8 mouse cellular contexts compared by ENCODE assay signal in genomic region chr6:114812322-114812721, GRCm38 (mm10).
A peak's percentile ranks its signal among the peaks of the same experiment; 100 is the strongest.
DNase-seq lines count a peak whose midpoint lies in the region; ATAC-seq and TF ChIP-seq lines count a peak whose summit lies in the region.
"Had no signal": no experiment of that assay in that cellular context is flagged by ENCODE, and none has a peak within 500 bp of the region (broad histone marks: within the 10 kb centered on the region; RNA-seq: fewer than 3 reads in every experiment).

No protein-coding gene starts in this region.

- TF ChIP-seq POLR2A in heart, adult 2 months (IDR thresholded peaks at IDR 0.05; ENCODE audit: insufficient read depth, low read depth, low read length), result no peak
- TF ChIP-seq POLR2A in limb, embryonic 14.5 days (IDR thresholded peaks at IDR 0.05; ENCODE audit: borderline replicate concordance, extremely low read depth, insufficient read depth, insufficient read length), result no peak

- H3K79me2 ChIP-seq in heart, adult 2 months (replicated peaks; ENCODE audit: control insufficient read depth, insufficient read depth, low read length), result no peaks in the 10 kb centered on the region

- intact Hi-C loops in heart, adult 2 months (cut with DNase I), result loop anchor here (5.0 kb wide), 1 partner anchor 90 kb away; no protein-coding TSS in a partner anchor

- no peak for TF ChIP-seq EP300 in heart, adult 2 months (IDR thresholded peaks at IDR 0.05; ENCODE audit: insufficient read depth, low read depth, low read length)
- TF ChIP-seq EP300 in liver, postnatal 0 days (IDR thresholded peaks at IDR 0.05; ENCODE audit: low read depth), result no peak

- no peak overlapping the region for H3K4me3 ChIP-seq in heart, adult 2 months
- H3K4me3 ChIP-seq in heart, embryonic 10.5 days, result no peak overlapping the region
- no peak overlapping the region for H3K4me3 ChIP-seq in limb, embryonic 14.5 days (replicated peaks; ENCODE audit: low read length)
- H3K4me3 ChIP-seq in liver, postnatal 0 days (ENCODE audit: low read depth, low read length), result no peak overlapping the region

- ATAC-seq in limb, embryonic 14.5 days (ENCODE audit: low FRiP score, low read depth), result no peak
- ATAC-seq in liver, postnatal 0 days, result no peak

- H3K36me3 ChIP-seq in heart, adult 2 months (ENCODE audit: control insufficient read depth, insufficient read depth, low read length), result no peaks in the 10 kb centered on the region
- no peaks in the 10 kb centered on the region for H3K36me3 ChIP-seq in heart, embryonic 10.5 days
- H3K36me3 ChIP-seq in limb, embryonic 14.5 days (ENCODE audit: control insufficient read depth, insufficient read depth, low read length), result no peaks in the 10 kb centered on the region
- no peaks in the 10 kb centered on the region for H3K36me3 ChIP-seq in liver, postnatal 0 days (replicated peaks; ENCODE audit: insufficient read depth, low read length)

- no peaks in the 10 kb centered on the region for H3K9me3 ChIP-seq in heart, embryonic 10.5 days
- H3K9me3 ChIP-seq in limb, embryonic 14.5 days (ENCODE audit: control insufficient read depth, low read length), result no peaks in the 10 kb centered on the region
- no peaks in the 10 kb centered on the region for H3K9me3 ChIP-seq in liver, postnatal 0 days (ENCODE audit: low read length)

- no peaks in the 10 kb centered on the region for H3K27me3 ChIP-seq in heart, adult 2 months (ENCODE audit: control insufficient read depth, insufficient read depth, low read length)
- H3K27me3 ChIP-seq in heart, embryonic 10.5 days (ENCODE audit: insufficient read depth, poor library complexity, severe bottlenecking), result 0 out of 2 replicates have a peak, but pooled peaks cover 9% of the 10 kb centered on the region
- H3K27me3 ChIP-seq in limb, embryonic 14.5 days (ENCODE audit: control insufficient read depth, insufficient read depth, low read length), result no peaks in the 10 kb centered on the region
- no peaks in the 10 kb centered on the region for H3K27me3 ChIP-seq in liver, postnatal 0 days (ENCODE audit: insufficient read depth, low read length)

- peak; percentile 45 to 66 for DNase-seq in heart, adult 2 months
- DNase-seq in heart, embryonic 10.5 days (ENCODE audit: low spot score), result no peak
- peak; percentile 68 for DNase-seq in adrenal gland, postnatal 14 days
- peak; percentile 83 for DNase-seq in gastrocnemius, adult 18-20 months (ENCODE audit: low spot score)
- DNase-seq in limb, embryonic 14.5 days (ENCODE audit: low spot score), result peak; percentile 77
- DNase-seq in yolk sac, embryonic 10.5 days (ENCODE audit: low spot score), result no peak
- DNase-seq in liver, postnatal 0 days, result no peak
- DNase-seq: kidney, postnatal 36 days had no signal

- peaks cover 4% of the 10 kb centered on the region for H3K4me1 ChIP-seq in heart, adult 2 months (ENCODE audit: control insufficient read depth, insufficient read depth, low read length)
- H3K4me1 ChIP-seq in heart, embryonic 10.5 days, result peaks cover 21% of the 10 kb centered on the region
- H3K4me1 ChIP-seq in limb, embryonic 14.5 days (ENCODE audit: control insufficient read depth, insufficient read depth, low read length), result peaks cover 28% of the 10 kb centered on the region
- H3K4me1 ChIP-seq in liver, postnatal 0 days (ENCODE audit: insufficient read depth), result no peaks in the 10 kb centered on the region

- 47% methylated on average over 5 of the region's 5 CpGs for WGBS in heart, adult 2 months
- 83% methylated on average over 5 of the region's 5 CpGs for WGBS in heart, embryonic 10.5 days
- 51% methylated on average over 5 of the region's 5 CpGs for WGBS in limb, embryonic 14.5 days
- 77% methylated on average over 5 of the region's 5 CpGs for WGBS in liver, postnatal 0 days (ENCODE audit: insufficient replicate concordance)

- no peak for TF ChIP-seq CTCF in heart, adult 2 months (IDR thresholded peaks at IDR 0.05)
- TF ChIP-seq CTCF in liver, postnatal 0 days (IDR thresholded peaks at IDR 0.05; ENCODE audit: low read depth), result no peak

- no peak overlapping the region for H3K4me2 ChIP-seq in limb, embryonic 14.5 days (replicated peaks; ENCODE audit: low read depth, low read length, severe bottlenecking)
- H3K4me2 ChIP-seq in liver, postnatal 0 days (ENCODE audit: low read depth, low read length), result no peak overlapping the region

- H3K9ac ChIP-seq in heart, adult 2 months (ENCODE audit: low read depth, low read length), result no peak overlapping the region
- H3K9ac ChIP-seq in limb, embryonic 14.5 days (ENCODE audit: low read depth, low read length, severe bottlenecking), result no peak overlapping the region
- H3K9ac ChIP-seq in liver, postnatal 0 days (replicated peaks), result no peak overlapping the region

- no peak overlapping the region for H3K27ac ChIP-seq in heart, adult 2 months
- no peak overlapping the region for H3K27ac ChIP-seq in heart, embryonic 10.5 days
- peak overlapping the region; percentile 52; the same call in 1 of the 2 replicates for H3K27ac ChIP-seq in limb, embryonic 14.5 days (replicated peaks; ENCODE audit: low read depth, low read length)
- H3K27ac ChIP-seq in liver, postnatal 0 days (ENCODE audit: low read depth), result no peak overlapping the region

Comparison
In these comparisons a context has a peak if more than half of its experiments do, and no peak if none do; other contexts are left out.
1. DNase-seq: peak in heart, adult 2 months (2 of 2), adrenal gland, postnatal 14 days (single experiment), gastrocnemius, adult 18-20 months (single experiment) and limb, embryonic 14.5 days (single experiment); none in heart, embryonic 10.5 days (single experiment), yolk sac, embryonic 10.5 days (single experiment) and liver, postnatal 0 days (single experiment).